Mouse (Mus musculus) left cerebral cortex, adult 2 months (tissue): ENCODE measurements around the gene Akr1c12. TPM values are rescaled to one million over a fixed set of nuclear protein-coding genes. Genes with fewer than 3 reads are reported as not detected.
"Not testable (repeated sequence)": the region's sequence is repeated elsewhere in the genome, so short reads cannot be mapped to it uniquely, and the experiment has no call there.

Source experiments
- DNase-seq, 2 experiments: peaks; one replicate each; pipeline ENCODE4 v3.0.0; 2021 to 2022; ENCODE audit warnings: low spot score in 2 of 2, mixed read lengths in 1 of 2; ENCODE audit errors: extremely low spot score in 1 of 2
- H3K27ac ChIP-seq: fragments of 200-600 bp; 2 replicates; pipeline ENCODE4 v1.8.1; 2022
- H3K4me3 ChIP-seq: fragments of 200-600 bp; 2 replicates; pipeline ENCODE4 v1.8.1; 2022
- CTCF ChIP-seq: fragments of 200-600 bp; IDR thresholded peaks from 2 replicates; pipeline ENCODE4 v1.8.1; 2022; ENCODE audit warnings: antibody characterized with exemption, mild to moderate bottlenecking, moderate library complexity
- intact Hi-C: fragments of 180-260 bp; cut with DNase I; formaldehyde crosslinking; loops from one replicate; pipeline ENCODE4 v1.15.1; 2025
- long read RNA-seq, 2 experiments: library from polyadenylated mRNA; stranded (forward); transcript quantifications; one replicate each; pipeline ENCODE4 v2.0.0; 2021; ENCODE audit warnings: borderline mapping rate in 2 of 2
- total RNA-seq, 2 experiments: library from RNA; stranded (reverse); gene quantifications; 2 replicates each; pipeline ENCODE4 v1.2.3; 2021

The Akr1c12 gene
- not detected for total RNA-seq
- long read RNA-seq, experiment 1 = 0 reads
- long read RNA-seq, experiment 2 = 0 reads

GRCm38 (mm10) chr13:4279284-4279683 is at the start of gene Akr1c12:
Akr1c12 (minus strand) TSS chr13:4279433.
- no peak for DNase-seq
- no peak within 1 kb of the TSS for H3K4me3 ChIP-seq
- no peak within 1 kb of the TSS for H3K27ac ChIP-seq
- no peak for TF ChIP-seq CTCF
- intact Hi-C loops = no loop called here

DNA sequence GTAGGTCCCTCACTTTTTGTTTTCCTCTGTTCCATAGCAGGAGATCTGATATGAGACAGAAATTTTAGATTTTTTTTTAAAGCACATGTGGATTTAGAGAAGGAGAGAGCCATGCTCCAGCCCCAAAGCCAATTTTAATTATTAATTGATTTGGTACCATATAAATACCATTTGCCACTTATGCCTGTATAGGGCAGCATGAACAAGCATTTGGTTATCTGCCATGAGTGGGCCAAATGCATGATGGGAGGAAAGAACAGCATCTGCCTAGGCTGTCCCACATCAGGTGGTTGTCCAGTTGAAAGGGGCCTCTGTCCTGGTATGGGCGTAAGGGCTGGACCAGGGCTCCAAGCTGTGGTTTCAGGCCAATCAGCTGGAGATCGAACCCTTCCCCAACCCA is 39.5 kb upstream of the Akr1c12 start:
- no peak overlapping the region for H3K4me3 ChIP-seq
- no peak for TF ChIP-seq CTCF
- intact Hi-C loops = no loop called here

DNA sequence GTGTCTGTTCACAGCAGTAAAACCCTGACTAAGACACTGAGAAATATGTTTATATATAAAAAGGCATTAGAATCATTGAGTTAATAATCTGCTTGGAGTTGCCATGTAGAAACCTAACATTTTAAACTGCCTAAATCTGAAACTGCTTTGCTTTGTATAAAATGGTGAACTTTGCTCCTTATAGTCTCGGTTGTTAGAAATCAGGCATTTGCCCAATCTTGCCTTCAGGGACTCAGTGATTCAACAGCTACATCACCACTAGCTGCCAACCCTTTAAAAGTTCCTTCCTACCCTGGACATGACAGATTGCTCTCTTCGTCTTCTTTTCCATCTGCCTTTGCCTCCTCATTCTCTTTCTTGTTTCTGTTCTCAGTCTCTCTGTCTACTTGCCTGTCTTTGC is 34.7 kb upstream of the Akr1c12 start:
- TF ChIP-seq CTCF = no peak
- DNase-seq = no peak
- intact Hi-C loops = no loop called here
- Histone ChIP-seq H3K4me3 (no peak overlapping the region), H3K27ac (no peak overlapping the region)

More for the DNA sequence above, 39.5 kb upstream of the Akr1c12 start:
- no peak overlapping the region for H3K27ac ChIP-seq
- DNase-seq = no peak

- H3K4me3 ChIP-seq = no peak overlapping the region
- no peak for TF ChIP-seq CTCF
- intact Hi-C loops = no loop called here
- no peak overlapping the region for H3K27ac ChIP-seq
- no peak for DNase-seq
Observed at GRCm38 (mm10) chr13:4304861-4305565, 25.8 kb upstream of the Akr1c12 start.

GRCm38 (mm10) chr13:4296991-4297390 is 17.8 kb upstream of the Akr1c12 start:
- intact Hi-C loops = no loop called here
- no peak for DNase-seq
- no peak overlapping the region for H3K27ac ChIP-seq
- no peak overlapping the region for H3K4me3 ChIP-seq
- TF ChIP-seq CTCF = no peak

GRCm38 (mm10) chr13:4281471-4282412 is 2.5 kb upstream of the Akr1c12 start:
- intact Hi-C loops = loop anchor here (1.0 to 10.0 kb wide), 5 partner anchors 94 to 333 kb away; no protein-coding TSS in a partner anchor
- peak; percentile 74 for TF ChIP-seq CTCF
- no peak overlapping the region for H3K27ac ChIP-seq
- peak; percentile 38 for DNase-seq
- no peak overlapping the region for H3K4me3 ChIP-seq

GRCm38 (mm10) chr13:4277526-4277925 is 1.7 kb downstream of the Akr1c12 start:
- Histone ChIP-seq H3K4me3 (no peak overlapping the region), H3K27ac (no peak overlapping the region)
- intact Hi-C loops = no loop called here
- no peak for DNase-seq
- no peak for TF ChIP-seq CTCF

DNA sequence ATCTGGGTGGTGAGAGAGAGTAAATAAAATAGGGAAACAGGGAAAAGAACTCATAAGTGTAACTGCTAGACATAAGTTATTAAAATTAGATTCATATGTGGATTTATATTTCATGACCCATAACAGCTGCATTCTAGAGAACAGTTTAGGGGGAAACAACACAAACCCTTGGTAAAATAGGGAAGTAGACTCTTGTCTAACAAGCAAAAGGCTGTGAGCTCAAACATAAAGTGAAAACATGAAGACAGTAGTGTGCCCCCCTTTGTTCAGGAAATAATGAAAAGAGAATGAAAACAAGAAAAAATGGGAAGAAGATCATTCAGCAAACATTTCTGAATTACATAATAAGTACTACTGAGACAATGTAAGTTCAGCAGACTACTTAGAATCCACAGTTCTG is 8.4 kb downstream of the Akr1c12 start:
- no peak overlapping the region for H3K4me3 ChIP-seq
- no peak for TF ChIP-seq CTCF
- H3K27ac ChIP-seq = no peak overlapping the region
- intact Hi-C loops = no loop called here
- DNase-seq = no peak

- H3K27ac ChIP-seq, intact Hi-C loops, DNase-seq, H3K4me3 ChIP-seq: not testable (repeated sequence)
Observed at GRCm38 (mm10) chr13:4265455-4265854, 13.8 kb downstream of the Akr1c12 start.

GRCm38 (mm10) chr13:4265047-4265446 is 14.2 kb downstream of the Akr1c12 start:
- no peak overlapping the region for H3K4me3 ChIP-seq
- intact Hi-C loops = no loop called here
- TF ChIP-seq CTCF = no peak
- DNase-seq = no peak
- no peak overlapping the region for H3K27ac ChIP-seq

DNA sequence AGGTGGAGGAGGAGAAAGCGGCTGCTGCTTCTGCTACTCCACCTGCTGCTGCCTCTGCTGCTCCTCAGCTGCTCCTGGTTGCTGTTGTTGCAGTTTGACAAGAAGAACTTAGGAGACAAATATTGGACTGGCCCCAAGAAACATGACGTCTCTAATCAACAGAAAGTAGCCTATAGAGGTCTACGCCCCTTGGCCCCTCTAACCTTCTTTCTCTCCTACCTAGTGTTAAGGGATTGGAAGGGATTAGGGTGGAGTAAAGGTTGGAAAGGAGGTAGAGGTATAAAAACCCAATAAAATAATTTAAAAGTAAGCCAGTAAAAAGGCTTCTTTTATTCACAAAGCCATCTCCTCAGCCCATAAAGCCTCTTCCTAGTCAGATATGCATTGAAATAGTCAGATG is 14.6 kb downstream of the Akr1c12 start:
- DNase-seq = no peak
- Histone ChIP-seq H3K27ac (no peak overlapping the region), H3K4me3 (no peak overlapping the region)
- TF ChIP-seq CTCF = no peak
- intact Hi-C loops = no loop called here

DNA sequence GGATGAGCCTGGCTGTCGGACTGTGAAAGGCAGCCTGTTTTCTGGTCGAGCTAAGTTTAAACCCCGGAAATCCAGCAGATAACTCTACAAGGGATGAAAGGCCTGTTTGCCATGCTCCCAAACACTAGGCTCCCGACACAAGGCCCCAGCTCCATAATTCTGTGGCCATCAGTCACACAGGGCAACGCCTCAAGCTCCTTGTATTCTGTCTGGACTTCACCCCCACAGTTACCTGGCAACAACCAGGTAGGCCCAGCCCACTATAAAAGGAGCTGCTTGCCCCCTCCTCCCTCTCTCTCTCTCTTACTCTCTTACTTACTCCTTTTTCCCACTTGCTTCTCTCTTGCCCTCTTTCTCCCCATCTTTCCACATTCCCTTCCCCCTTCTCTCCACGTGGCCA is 21.9 kb downstream of the Akr1c12 start:
- Histone ChIP-seq H3K27ac (no peak overlapping the region), H3K4me3 (no peak overlapping the region)
- DNase-seq = no peak
- TF ChIP-seq CTCF = no peak
- intact Hi-C loops = no loop called here

DNA sequence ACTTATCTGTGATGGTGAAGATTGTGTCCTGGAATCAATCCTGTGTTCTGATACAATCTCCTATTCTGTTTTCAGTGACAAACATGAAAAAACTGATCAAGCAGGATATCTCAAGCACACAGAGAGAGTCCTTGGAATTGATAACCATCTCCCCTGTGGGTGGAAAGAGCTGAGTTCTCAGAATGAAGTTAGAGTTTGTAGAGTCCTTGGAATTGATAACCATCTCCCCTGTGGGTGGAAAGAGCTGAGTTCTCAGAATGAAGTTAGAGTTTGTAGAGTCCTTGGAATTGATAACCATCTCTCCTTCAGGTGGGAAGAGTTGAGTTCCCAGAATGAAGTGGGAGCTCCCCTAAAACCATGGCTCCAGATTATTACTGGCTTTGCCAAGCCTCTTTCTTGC is 22.3 kb downstream of the Akr1c12 start:
- H3K27ac ChIP-seq, intact Hi-C loops, H3K4me3 ChIP-seq, DNase-seq: not testable (repeated sequence)
